Comparison of ENCODE assay signal across 31 mouse cellular contexts in the genomic region with DNA sequence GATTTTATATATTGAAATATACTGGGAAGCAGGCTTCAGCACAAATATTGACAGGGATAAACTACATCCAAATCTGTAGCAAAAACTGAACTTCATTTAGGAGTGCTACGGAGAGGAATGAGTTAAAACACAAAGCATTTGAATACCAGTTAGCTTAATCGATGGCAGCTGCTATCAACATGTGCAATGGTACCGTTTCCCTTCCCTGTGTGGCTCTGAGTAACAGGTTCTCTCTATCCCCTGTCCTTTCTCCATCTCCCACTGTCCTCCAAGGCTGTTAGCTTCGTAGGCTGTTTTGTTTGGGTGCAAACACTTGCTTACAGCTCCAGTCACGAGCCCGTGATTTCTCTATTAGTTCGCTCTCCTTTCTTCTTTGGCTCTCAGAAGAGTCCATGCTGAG. TPM values are rescaled to one million over a fixed set of nuclear protein-coding genes. Genes with fewer than 3 reads are reported as not detected.
A peak's percentile ranks its signal among the peaks of the same experiment; 100 is the strongest.
DNase-seq lines count a peak whose midpoint lies in the region; ATAC-seq and TF ChIP-seq lines count a peak whose summit lies in the region.
"Had no signal": no experiment of that assay in that cellular context is flagged by ENCODE, and none has a peak within 500 bp of the region (broad histone marks: within the 10 kb centered on the region; RNA-seq: fewer than 3 reads in every experiment).

No protein-coding gene starts in this region.

- no peak overlapping the region for H3K9ac ChIP-seq in hindbrain, embryonic 11.5 days (ENCODE audit: low read depth, low read length)
- no peak overlapping the region for H3K9ac ChIP-seq in hindbrain, embryonic 16.5 days (ENCODE audit: low read depth, low read length)
- H3K9ac ChIP-seq in neural tube, embryonic 13.5 days = peak overlapping the region; percentile 28; the same call in 1 of the 2 replicates
- no peak overlapping the region for H3K9ac ChIP-seq in midbrain, embryonic 16.5 days (ENCODE audit: low read depth, low read length)
- H3K9ac ChIP-seq in forebrain, postnatal 0 days = no peak overlapping the region
- H3K9ac ChIP-seq: forebrain, embryonic 13.5 days; limb, embryonic 15.5 days; liver, embryonic 13.5 days; neural tube, embryonic 12.5 days; stomach, embryonic 15.5 days had no signal

- 0 out of 2 replicates have a peak, but pooled peaks cover 2% of the 10 kb centered on the region for H3K4me1 ChIP-seq in hindbrain, embryonic 11.5 days (replicated peaks; ENCODE audit: control insufficient read depth, insufficient read depth, low read length)
- H3K4me1 ChIP-seq in hindbrain, embryonic 16.5 days (ENCODE audit: control insufficient read depth, insufficient read depth, low read depth, low read length) = peaks cover 37% of the 10 kb centered on the region
- H3K4me1 ChIP-seq in neural tube, embryonic 13.5 days (replicated peaks) = peaks cover 53% of the 10 kb centered on the region
- peaks cover 39% of the 10 kb centered on the region for H3K4me1 ChIP-seq in midbrain, embryonic 16.5 days (ENCODE audit: control insufficient read depth, insufficient read depth, low read length)
- H3K4me1 ChIP-seq in forebrain, postnatal 0 days (ENCODE audit: insufficient read depth) = no peaks in the 10 kb centered on the region
- H3K4me1 ChIP-seq: heart, embryonic 10.5 days; liver, embryonic 13.5 days; stomach, embryonic 15.5 days had no signal

- H3K36me3 ChIP-seq in hindbrain, embryonic 11.5 days (ENCODE audit: control insufficient read depth, insufficient read depth, low read length) = no peaks in the 10 kb centered on the region
- no peaks in the 10 kb centered on the region for H3K36me3 ChIP-seq in hindbrain, embryonic 16.5 days (ENCODE audit: control insufficient read depth, insufficient read depth, low read length)
- 0 out of 2 replicates have a peak, but pooled peaks cover 3% of the 10 kb centered on the region for H3K36me3 ChIP-seq in neural tube, embryonic 13.5 days
- no peaks in the 10 kb centered on the region for H3K36me3 ChIP-seq in midbrain, embryonic 16.5 days (ENCODE audit: control insufficient read depth, insufficient read depth, low read length)
- H3K36me3 ChIP-seq in forebrain, postnatal 0 days (ENCODE audit: insufficient read depth) = no peaks in the 10 kb centered on the region
- H3K36me3 ChIP-seq: heart, embryonic 10.5 days; limb, embryonic 10.5 days; limb, embryonic 15.5 days; liver, embryonic 13.5 days; neural tube, embryonic 12.5 days; stomach, embryonic 15.5 days had no signal

- H3K9me3 ChIP-seq in hindbrain, embryonic 11.5 days (ENCODE audit: control insufficient read depth, low read length) = no peaks in the 10 kb centered on the region
- no peaks in the 10 kb centered on the region for H3K9me3 ChIP-seq in hindbrain, embryonic 16.5 days (ENCODE audit: control insufficient read depth, low read length)
- H3K9me3 ChIP-seq in neural tube, embryonic 13.5 days = no peaks in the 10 kb centered on the region
- no peaks in the 10 kb centered on the region for H3K9me3 ChIP-seq in midbrain, embryonic 16.5 days (replicated peaks; ENCODE audit: control insufficient read depth, low read length, poor library complexity, severe bottlenecking)
- no peaks in the 10 kb centered on the region for H3K9me3 ChIP-seq in forebrain, postnatal 0 days (ENCODE audit: low read length)
- H3K9me3 ChIP-seq: forebrain, embryonic 13.5 days; heart, embryonic 10.5 days; limb, embryonic 10.5 days; limb, embryonic 15.5 days; liver, embryonic 13.5 days; neural tube, embryonic 12.5 days; stomach, embryonic 15.5 days had no signal

- 45% methylated on average over 7 of the region's 7 CpGs for WGBS in hindbrain, embryonic 11.5 days
- WGBS in hindbrain, embryonic 16.5 days = 33% methylated on average over 7 of the region's 7 CpGs
- 49% methylated on average over 7 of the region's 7 CpGs for WGBS in neural tube, embryonic 13.5 days
- WGBS in midbrain, embryonic 16.5 days = 34% methylated on average over 7 of the region's 7 CpGs
- 32% methylated on average over 7 of the region's 7 CpGs for WGBS in forebrain, postnatal 0 days

- DNase-seq in hindbrain, embryonic 11.5 days (ENCODE audit: low spot score) = peak; percentile 23
- no peak for DNase-seq in neural tube, embryonic 10.5 days (ENCODE audit: extremely low spot score, low spot score)
- DNase-seq in forebrain, postnatal 0 days = no peak
- no peak for DNase-seq in thymus, postnatal 25 days
- DNase-seq: adrenal gland, adult 2 months; adrenal gland, postnatal 36 days; cerebellum, adult 18-20 months; gastrocnemius, postnatal 14 days; heart, postnatal 36 days; kidney, adult 11 months; kidney, postnatal 14 days; liver, embryonic 13.5 days; lung, adult 18-20 months had no signal

- no peak for ATAC-seq in hindbrain, embryonic 11.5 days (ENCODE audit: low FRiP score)
- ATAC-seq in hindbrain, embryonic 16.5 days = no peak
- ATAC-seq in neural tube, embryonic 13.5 days (ENCODE audit: low read depth) = no peak
- no peak for ATAC-seq in midbrain, embryonic 16.5 days
- no peak for ATAC-seq in forebrain, postnatal 0 days
- ATAC-seq: activated CD4-positive, CD25-positive, alpha-beta regulatory T cell, adult 4 months; inflammation-experienced regulatory T-cells, adult 6 months; lung, postnatal 0 days had no signal

- no peak overlapping the region for H3K27ac ChIP-seq in hindbrain, embryonic 11.5 days (ENCODE audit: low read depth, low read length)
- H3K27ac ChIP-seq in hindbrain, embryonic 16.5 days (ENCODE audit: low read depth, low read length) = no peak overlapping the region
- H3K27ac ChIP-seq in neural tube, embryonic 13.5 days (replicated peaks) = peak overlapping the region; percentile 81; the same call in 1 of the 2 replicates
- H3K27ac ChIP-seq in midbrain, embryonic 16.5 days (ENCODE audit: low read length) = peak overlapping the region; percentile 44; the same call in 1 of the 2 replicates
- no peak overlapping the region for H3K27ac ChIP-seq in forebrain, postnatal 0 days (ENCODE audit: low read depth, low read length)
- H3K27ac ChIP-seq: heart, embryonic 10.5 days; limb, embryonic 10.5 days; limb, embryonic 15.5 days; liver, embryonic 13.5 days; macrophage; neural tube, embryonic 12.5 days; stomach, embryonic 15.5 days had no signal

- H3K27me3 ChIP-seq in hindbrain, embryonic 11.5 days (ENCODE audit: control insufficient read depth, insufficient read depth, low read length) = no peaks in the 10 kb centered on the region
- H3K27me3 ChIP-seq in hindbrain, embryonic 16.5 days (replicated peaks; ENCODE audit: control insufficient read depth, insufficient read depth, low read length) = no peaks in the 10 kb centered on the region
- no peaks in the 10 kb centered on the region for H3K27me3 ChIP-seq in neural tube, embryonic 13.5 days
- H3K27me3 ChIP-seq in midbrain, embryonic 16.5 days (ENCODE audit: control insufficient read depth, insufficient read depth, low read depth, low read length) = no peaks in the 10 kb centered on the region
- H3K27me3 ChIP-seq in forebrain, postnatal 0 days (ENCODE audit: insufficient read depth, low read length) = no peaks in the 10 kb centered on the region
- H3K27me3 ChIP-seq: forebrain, embryonic 13.5 days; limb, embryonic 15.5 days; neural tube, embryonic 12.5 days had no signal

- H3K4me3 ChIP-seq in hindbrain, embryonic 11.5 days (ENCODE audit: low read depth, low read length) = no peak overlapping the region
- H3K4me3 ChIP-seq in hindbrain, embryonic 16.5 days (ENCODE audit: low read length) = no peak overlapping the region
- H3K4me3 ChIP-seq in neural tube, embryonic 13.5 days = no peak overlapping the region
- H3K4me3 ChIP-seq in midbrain, embryonic 16.5 days (ENCODE audit: low read depth, low read length) = no peak overlapping the region
- H3K4me3 ChIP-seq in forebrain, postnatal 0 days (ENCODE audit: low read depth, low read length) = no peak overlapping the region
- H3K4me3 ChIP-seq: forebrain, embryonic 13.5 days; heart, embryonic 10.5 days; limb, embryonic 10.5 days; limb, embryonic 15.5 days; liver, embryonic 13.5 days; neural tube, embryonic 12.5 days; stomach, embryonic 15.5 days had no signal

- no peak overlapping the region for H3K4me2 ChIP-seq in hindbrain, embryonic 11.5 days (replicated peaks; ENCODE audit: low read depth, low read length)
- no peak overlapping the region for H3K4me2 ChIP-seq in hindbrain, embryonic 16.5 days (ENCODE audit: low read length)
- H3K4me2 ChIP-seq in neural tube, embryonic 13.5 days = no peak overlapping the region
- H3K4me2 ChIP-seq in midbrain, embryonic 16.5 days (ENCODE audit: low read length) = no peak overlapping the region
- H3K4me2 ChIP-seq in forebrain, postnatal 0 days (ENCODE audit: low read depth) = no peak overlapping the region
- H3K4me2 ChIP-seq: forebrain, embryonic 13.5 days; limb, embryonic 15.5 days; liver, embryonic 13.5 days; neural tube, embryonic 12.5 days; stomach, embryonic 15.5 days had no signal

- TF ChIP-seq CTCF in forebrain, postnatal 0 days (IDR thresholded peaks at IDR 0.05; ENCODE audit: low read depth) = no peak

RNA-seq across cellular contexts. Expression of a gene that starts 19.7 kb away (rescaled TPM):
- polyA plus RNA-seq in hindbrain, embryonic 11.5 days (2014; fragmentation: Nextera tagmentation; extraction: Ambion mirVana) = 1.8 and 2.5 TPM in 2 replicates
- 12.7 and 13.0 TPM in 2 replicates for polyA plus RNA-seq in hindbrain, embryonic 16.5 days (2015; fragmentation: Nextera tagmentation; extraction: Ambion mirVana)
- polyA plus RNA-seq in neural tube, embryonic 13.5 days (2015; fragmentation: Nextera tagmentation; extraction: Ambion mirVana) = 13.6 and 14.0 TPM in 2 replicates
- polyA plus RNA-seq in midbrain, embryonic 16.5 days (2015; fragmentation: Nextera tagmentation; extraction: Ambion mirVana) = 10.2 and 11.0 TPM in 2 replicates
- 21.0 and 32.4 TPM in 2 replicates for total RNA-seq in forebrain, postnatal 0 days (2014; rRNA removed)
- 3.9 and 6.8 TPM in 2 replicates for polyA plus RNA-seq in forebrain, postnatal 0 days (2015; fragmentation: Nextera tagmentation; extraction: Ambion mirVana)
- total RNA-seq: CH12.LX; common myeloid progenitor, adult 5-6 weeks; granulocyte monocyte progenitor cell, adult 5-6 weeks; megakaryocyte-erythroid progenitor cell, adult 5-6 weeks had no signal
- polyA plus RNA-seq: activated CD4-positive, CD25-positive, alpha-beta regulatory T cell, adult 4 months; heart, embryonic 16.5 days; inflammation-experienced regulatory T-cells, adult 6 months; liver, embryonic 13.5 days; lung, postnatal 0 days; macrophage had no signal

Comparison
In these comparisons a context has a peak if more than half of its experiments do, and no peak if none do; other contexts are left out.
1. H3K27ac ChIP-seq: peak in neural tube, embryonic 13.5 days (single experiment) and midbrain, embryonic 16.5 days (single experiment); none in hindbrain, embryonic 11.5 days (single experiment), hindbrain, embryonic 16.5 days (single experiment) and forebrain, postnatal 0 days (single experiment).